Mouse (Mus musculus): Measurements from ENCODE around the gene Otof.

GRCm38 (mm10) chr5:30485136-30485535, 23.4 kb upstream of the Otof start:
- TF ChIP-seq CHD1 (IDR thresholded peaks at IDR 0.05; ENCODE audit: low read depth, low read length) (no peak), EP300 (IDR thresholded peaks at IDR 0.05; ENCODE audit: low read length) (no peak), UBTF (IDR thresholded peaks at IDR 0.05; ENCODE audit: low read depth, low read length) (no peak), CTCF (conservative IDR thresholded peaks at IDR 0.05 in 1 of 2, IDR thresholded peaks at IDR 0.05 in 1 of 2; ENCODE audit: low read depth in 2 of 2, low read length in 2 of 2) (no peak), POLR2A (IDR thresholded peaks at IDR 0.05; ENCODE audit: low read depth, low read length) (no peak), ELF1 (IDR thresholded peaks at IDR 0.05; ENCODE audit: low read depth, low read length) (no peak)
